Mouse (Mus musculus) hindbrain, embryonic 15.5 days (tissue): ENCODE measurements around the gene Dnm1. TPM values are rescaled to one million over a fixed set of nuclear protein-coding genes. Genes with fewer than 3 reads are reported as not detected.

Experiments used
- ATAC-seq: fragments of 200-750 bp; cut with Nextera tagmentation; 2 replicates; pipeline ENCODE4 v1.8.0; 2017; ENCODE audit warnings: low read depth, moderate number of reproducible peaks, moderate TSS enrichment; ENCODE audit not compliant: low FRiP score
- H3K27ac ChIP-seq: fragments of 300-500 bp; sonication (generic); replicated peaks from 2 replicates; pipeline ENCODE4 v1.5.1; 2015; ENCODE audit warnings: mild to moderate bottlenecking, inconsistent platforms
- H3K27me3 ChIP-seq: fragments of 300-500 bp; sonication (generic); 2 replicates; pipeline ENCODE4 v1.6.1; 2015; ENCODE audit warnings: control low read depth, inconsistent platforms
- H3K36me3 ChIP-seq: fragments of 300-500 bp; sonication (generic); 2 replicates; pipeline ENCODE4 v1.6.1; 2015; ENCODE audit warnings: control low read depth, inconsistent platforms
- H3K4me1 ChIP-seq: fragments of 300-500 bp; sonication (generic); replicated peaks from 2 replicates; pipeline ENCODE4 v1.6.1; 2015; ENCODE audit warnings: control low read depth, inconsistent platforms
- H3K4me2 ChIP-seq: fragments of 300-500 bp; sonication (generic); 2 replicates; pipeline ENCODE4 v1.6.1; 2015; ENCODE audit warnings: moderate library complexity, mild to moderate bottlenecking, inconsistent platforms
- H3K4me3 ChIP-seq: fragments of 300-500 bp; sonication (generic); 2 replicates; pipeline ENCODE4 v1.5.1; 2015; ENCODE audit warnings: mild to moderate bottlenecking, inconsistent platforms
- H3K9ac ChIP-seq: fragments of 300-500 bp; sonication (generic); 2 replicates; pipeline ENCODE4 v1.6.1; 2015; ENCODE audit warnings: inconsistent platforms
- H3K9me3 ChIP-seq: fragments of 300-500 bp; sonication (generic); 2 replicates; pipeline ENCODE4 v1.6.1; 2016; ENCODE audit warnings: control low read depth, inconsistent platforms
- WGBS: fragments of 180-500 bp; shearing (Covaris S2); methylation state at CpG from one replicate; pipeline ENCODE4 v1.1.7; 2015; 5-methylcytosine and 5-hydroxymethylcytosine counted together
- polyA plus RNA-seq: library from polyadenylated mRNA; unstranded; fragments of >200 nt; fragmentation: Nextera tagmentation; extraction: Ambion mirVana; gene quantifications from 2 replicates; pipeline ENCODE4 v1.2.1, GENCODE M21; 2015

The Dnm1 gene
- polyA plus RNA-seq, 1 experiment from 2014 or later = 86.0 TPM

DNA sequence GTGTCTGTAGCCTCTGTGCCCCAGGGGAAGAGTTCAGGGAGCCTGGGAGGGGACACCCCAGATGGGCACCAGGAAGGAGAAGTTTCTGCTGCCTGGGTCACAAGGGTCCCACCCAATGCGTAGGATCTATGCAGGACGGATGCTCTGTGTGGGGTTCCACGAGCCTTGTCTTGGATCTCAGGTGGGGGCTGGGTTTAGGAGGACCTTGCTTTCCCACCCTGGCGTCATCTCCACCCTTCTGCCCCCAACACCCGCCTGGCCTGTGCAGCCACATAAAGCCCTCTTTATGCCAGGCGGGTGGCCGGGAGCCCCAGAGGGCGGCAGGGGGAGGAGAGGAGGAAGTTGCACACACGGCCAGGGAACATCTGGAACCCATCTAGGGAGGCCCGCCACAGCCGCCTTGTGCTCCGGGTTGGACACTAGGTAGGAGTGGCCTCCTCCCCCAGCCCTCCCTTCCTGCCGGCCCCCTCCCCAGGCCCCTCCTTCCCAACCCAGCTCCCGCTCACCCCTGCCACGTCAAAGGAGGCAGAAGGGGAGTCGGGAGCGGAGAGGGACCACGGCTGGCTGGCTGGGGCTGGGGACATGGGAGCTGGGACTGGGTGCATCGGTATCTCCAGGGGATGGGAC, 35.2 kb downstream of the Dnm1 start:
- H3K9ac ChIP-seq = no peak overlapping the region
- peaks cover 25% of the 10 kb centered on the region for H3K4me1 ChIP-seq
- no peaks in the 10 kb centered on the region for H3K9me3 ChIP-seq
- H3K36me3 ChIP-seq = peaks cover 8% of the 10 kb centered on the region; the same call in 1 of the 2 replicates
- peaks cover 11% of the 10 kb centered on the region for H3K27me3 ChIP-seq
- 18% methylated on average over 17 of the region's 19 CpGs for WGBS
- no peak overlapping the region; the same call in 1 of the 2 replicates for H3K27ac ChIP-seq
- peak; percentile 39; the same call in 1 of the 2 replicates for ATAC-seq
- H3K4me3 ChIP-seq = 0 out of 2 replicates have a peak overlapping the region, but pooled peaks have one; percentile 4
- peak overlapping the region; percentile 43 for H3K4me2 ChIP-seq

DNA sequence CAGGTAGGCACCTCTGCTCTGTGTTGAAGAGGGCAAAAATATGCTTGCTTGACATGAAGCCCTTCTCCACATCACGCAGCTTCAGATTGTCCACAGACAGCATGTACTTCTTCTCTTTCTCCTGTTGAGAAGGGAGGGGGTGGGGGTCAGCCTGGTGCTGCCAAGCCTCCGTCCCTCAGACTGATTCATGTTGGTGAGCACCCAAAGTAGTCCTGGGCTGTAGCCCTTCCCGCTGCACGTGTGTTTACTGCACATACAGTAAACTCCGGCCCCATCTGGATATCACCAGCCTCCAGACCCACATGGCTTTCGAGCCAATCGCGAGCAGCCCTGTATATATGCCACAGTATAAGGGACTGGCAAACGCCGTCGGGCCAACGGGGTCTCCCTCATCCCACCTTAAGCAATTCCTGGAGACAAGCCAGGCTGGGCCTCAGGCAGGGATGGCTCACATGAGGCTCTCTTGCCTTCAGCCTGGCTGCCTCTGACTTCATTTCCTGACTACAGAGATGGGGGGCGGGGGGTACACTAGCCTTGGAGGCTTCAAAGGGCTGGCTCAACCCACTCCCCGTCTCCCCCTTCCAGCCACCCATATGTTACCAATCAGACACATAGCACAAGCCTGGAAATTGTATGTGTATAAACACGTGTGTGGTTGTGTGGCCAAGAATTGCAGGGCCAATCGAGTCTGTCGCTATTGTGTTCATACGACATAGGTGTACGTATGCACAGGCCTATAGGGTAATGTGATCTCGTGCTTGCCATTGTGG, 36.1 kb downstream of the Dnm1 start:
- Histone ChIP-seq H3K36me3 (peaks cover 8% of the 10 kb centered on the region; the same call in 1 of the 2 replicates), H3K9ac (no peak overlapping the region), H3K4me2 (no peak overlapping the region), H3K27ac (no peak overlapping the region; the same call in 1 of the 2 replicates), H3K4me3 (no peak overlapping the region), H3K9me3 (no peaks in the 10 kb centered on the region), H3K4me1 (peaks cover 22% of the 10 kb centered on the region), H3K27me3 (peaks cover 11% of the 10 kb centered on the region)
- WGBS = 69% methylated on average over 20 of the region's 20 CpGs
- no peak for ATAC-seq

DNA sequence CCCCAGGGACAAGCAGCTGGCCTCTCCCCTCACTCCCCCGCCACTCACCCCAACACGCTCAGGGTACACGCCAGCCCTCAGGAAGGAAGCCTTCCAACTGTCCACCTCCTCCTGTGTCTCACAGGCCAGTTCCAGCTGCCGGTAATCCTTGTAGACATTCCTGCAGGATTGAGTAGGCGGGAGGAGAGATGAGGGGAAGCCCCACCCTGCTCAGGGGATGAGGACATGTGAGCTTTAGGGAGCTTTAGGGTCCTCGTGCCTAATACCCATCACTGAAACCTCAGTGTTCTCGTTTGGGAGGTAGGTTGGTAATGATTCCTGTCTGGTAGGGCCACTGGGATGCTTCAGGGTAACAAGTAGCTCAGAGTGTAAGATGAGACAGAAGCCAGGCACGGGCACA, 37.4 kb downstream of the Dnm1 start:
- H3K36me3 ChIP-seq = peaks cover 11% of the 10 kb centered on the region
- H3K4me1 ChIP-seq = peaks cover 25% of the 10 kb centered on the region
- H3K4me2 ChIP-seq = no peak overlapping the region
- no peak overlapping the region for H3K27ac ChIP-seq
- peaks cover 11% of the 10 kb centered on the region for H3K27me3 ChIP-seq
- no peaks in the 10 kb centered on the region for H3K9me3 ChIP-seq
- H3K4me3 ChIP-seq = no peak overlapping the region
- ATAC-seq = no peak
- H3K9ac ChIP-seq = no peak overlapping the region
- WGBS = 37% methylated on average over 8 of the region's 8 CpGs

DNA sequence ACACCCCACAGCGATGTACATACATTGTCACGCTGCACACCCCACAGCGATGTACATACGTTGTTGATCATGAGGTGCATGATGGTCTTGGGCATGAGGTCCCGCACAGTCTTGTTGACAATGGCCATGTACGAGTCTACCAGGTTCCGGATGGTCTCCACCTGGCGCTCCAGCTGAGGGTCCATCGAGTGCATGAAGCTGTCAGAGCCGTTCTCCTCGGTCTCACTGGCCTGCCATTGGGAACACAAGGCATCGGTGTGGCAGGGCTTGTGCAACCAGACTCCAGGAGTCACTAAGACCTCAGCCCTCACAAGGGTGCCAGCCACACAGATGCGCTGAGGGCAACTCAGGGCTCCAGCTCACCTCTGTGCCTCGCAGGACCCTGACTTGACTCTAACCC, 38.3 kb downstream of the Dnm1 start:
- Histone ChIP-seq H3K27ac (no peak overlapping the region), H3K36me3 (peaks cover 17% of the 10 kb centered on the region), H3K4me2 (no peak overlapping the region), H3K4me3 (no peak overlapping the region), H3K27me3 (peaks cover 6% of the 10 kb centered on the region; the same call in 1 of the 2 replicates), H3K9ac (no peak overlapping the region), H3K9me3 (no peaks in the 10 kb centered on the region), H3K4me1 (peaks cover 27% of the 10 kb centered on the region)
- ATAC-seq = no peak
- 93% methylated on average over 14 of the region's 14 CpGs for WGBS

DNA sequence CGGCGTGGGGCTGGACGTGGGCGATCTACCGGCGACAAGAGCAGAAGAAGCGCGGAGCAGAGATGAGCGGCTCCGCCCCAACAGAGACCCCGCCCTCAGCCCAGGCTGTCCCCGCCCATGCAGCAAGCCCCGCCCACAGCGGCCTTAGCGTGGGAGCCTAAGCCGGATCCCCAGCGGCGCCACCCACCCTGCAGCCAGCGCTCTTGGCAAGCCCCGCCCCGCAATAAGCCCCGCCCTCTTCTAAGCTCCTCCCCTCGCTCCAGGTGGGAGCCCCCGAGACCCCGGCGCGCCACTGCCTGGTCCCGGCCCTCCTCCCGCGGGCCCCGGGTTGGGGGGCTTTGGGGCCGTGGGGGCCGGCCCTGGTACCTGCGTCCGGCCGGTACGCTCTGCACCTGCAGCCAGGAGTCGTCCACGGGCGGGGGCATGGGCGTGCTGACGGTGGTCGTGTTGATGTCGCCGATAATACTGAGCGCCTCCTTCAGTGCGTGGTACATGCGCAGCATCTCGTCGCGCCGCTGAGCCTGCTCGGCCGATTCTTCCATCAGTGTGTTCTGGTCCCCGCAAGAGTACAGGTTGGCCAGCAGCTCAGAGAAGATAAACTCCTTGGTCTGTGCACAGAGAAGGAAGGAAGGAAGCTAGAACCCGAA, 40.7 kb downstream of the Dnm1 start:
- WGBS = 4% methylated on average over 46 of the region's 56 CpGs
- Histone ChIP-seq H3K36me3 (peaks cover 32% of the 10 kb centered on the region), H3K4me3 (peak overlapping the region; percentile 47), H3K4me1 (peaks cover 19% of the 10 kb centered on the region), H3K27me3 (peaks cover 6% of the 10 kb centered on the region; the same call in 1 of the 2 replicates), H3K9me3 (no peaks in the 10 kb centered on the region), H3K4me2 (peak overlapping the region; percentile 93), H3K9ac (peak overlapping the region; percentile 49), H3K27ac (no peak overlapping the region)
- peak; percentile 53; the same call in 1 of the 2 replicates for ATAC-seq

DNA sequence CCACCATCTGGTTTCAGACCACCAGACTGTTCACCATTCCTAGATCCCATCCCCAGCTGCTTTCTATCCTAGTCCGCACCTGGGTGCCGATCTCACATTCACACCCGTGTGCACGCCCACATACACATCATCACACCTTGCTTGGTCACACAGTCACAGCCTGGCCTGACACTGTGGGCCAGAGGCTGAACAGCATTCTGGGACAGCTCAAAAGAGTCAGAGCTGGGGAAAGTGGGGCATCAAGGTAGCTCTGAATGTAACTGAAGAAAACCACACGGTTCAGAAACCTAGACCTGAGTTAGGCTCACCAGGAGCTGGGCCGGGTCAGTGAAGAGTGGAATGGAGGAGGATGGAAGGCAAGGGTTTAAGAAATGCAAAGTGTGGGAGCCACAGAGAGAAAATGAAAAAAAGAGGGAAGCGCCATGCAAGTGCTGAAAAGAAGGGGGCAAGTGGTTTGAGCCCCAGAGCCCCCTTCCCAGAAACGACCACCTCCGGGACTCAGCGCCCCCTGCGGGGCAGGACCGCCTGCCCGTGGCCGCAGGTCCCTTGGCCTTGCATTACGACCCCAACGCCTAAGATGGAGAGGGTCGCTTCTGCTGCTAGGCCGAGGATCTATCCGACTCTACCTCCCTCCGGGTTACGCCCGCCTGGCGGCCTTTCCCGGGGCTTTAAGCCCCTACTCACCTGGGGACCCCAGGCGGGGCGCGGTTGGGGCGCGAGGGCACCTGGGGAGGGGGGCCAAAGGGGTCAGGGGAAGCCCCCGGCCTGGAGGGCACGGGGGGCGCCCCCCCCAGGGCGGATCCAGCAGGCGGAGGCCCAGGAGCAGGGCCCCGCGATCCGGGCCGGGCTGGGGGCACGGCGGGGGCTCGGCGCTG, 41.5 kb downstream of the Dnm1 start:
- Histone ChIP-seq H3K27me3 (peaks cover 3% of the 10 kb centered on the region; the same call in 1 of the 2 replicates), H3K4me2 (peak overlapping the region; percentile 93), H3K4me1 (peaks cover 15% of the 10 kb centered on the region), H3K36me3 (peaks cover 35% of the 10 kb centered on the region), H3K9me3 (no peaks in the 10 kb centered on the region), H3K9ac (peak overlapping the region; percentile 49), H3K4me3 (peak overlapping the region; percentile 47), H3K27ac (no peak overlapping the region)
- WGBS = 11% methylated on average over 40 of the region's 42 CpGs
- ATAC-seq = no peak

DNA sequence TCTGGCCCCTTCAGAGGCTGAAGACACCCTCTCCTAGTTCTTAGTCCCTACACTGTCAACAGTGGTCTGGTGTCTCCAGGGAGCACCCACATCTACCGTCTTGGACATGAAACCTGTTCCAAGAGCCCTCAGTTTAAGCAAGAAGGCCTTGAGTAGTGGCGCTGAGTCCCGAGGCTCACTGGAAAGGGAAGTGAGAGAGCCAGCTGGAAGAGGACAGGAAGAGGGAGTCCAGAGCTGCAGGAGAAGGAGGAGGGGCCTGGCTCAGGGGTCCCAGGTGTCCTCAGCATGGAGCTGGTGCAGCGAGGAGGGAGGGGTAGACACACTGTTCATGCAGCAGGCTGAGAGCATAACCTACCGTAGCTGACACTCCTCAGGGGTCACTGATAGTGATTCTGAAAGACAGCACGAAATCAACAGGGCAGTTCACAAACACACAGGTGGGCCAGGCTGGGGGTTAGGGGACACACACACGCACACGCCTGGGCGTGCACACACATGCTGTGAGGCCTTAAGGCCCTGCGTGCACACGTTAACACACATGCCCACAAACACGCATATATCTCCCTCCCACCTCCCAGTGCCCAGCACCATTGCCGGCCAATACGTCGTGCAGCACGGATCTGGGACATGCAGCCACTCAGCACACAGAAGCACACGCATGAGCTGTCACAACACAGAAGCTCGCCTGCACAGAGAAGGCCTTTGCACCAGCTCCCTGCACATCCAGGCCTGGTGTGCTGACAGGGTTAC, 42.9 kb downstream of the Dnm1 start:
- 85% methylated on average over 18 of the region's 18 CpGs for WGBS
- H3K27me3 ChIP-seq = peaks cover 3% of the 10 kb centered on the region; the same call in 1 of the 2 replicates
- ATAC-seq = no peak
- H3K4me1 ChIP-seq = peaks cover 15% of the 10 kb centered on the region
- no peak overlapping the region for H3K27ac ChIP-seq
- H3K4me3 ChIP-seq = no peak overlapping the region
- H3K4me2 ChIP-seq = no peak overlapping the region
- no peaks in the 10 kb centered on the region for H3K9me3 ChIP-seq
- H3K9ac ChIP-seq = no peak overlapping the region
- peaks cover 45% of the 10 kb centered on the region for H3K36me3 ChIP-seq

DNA sequence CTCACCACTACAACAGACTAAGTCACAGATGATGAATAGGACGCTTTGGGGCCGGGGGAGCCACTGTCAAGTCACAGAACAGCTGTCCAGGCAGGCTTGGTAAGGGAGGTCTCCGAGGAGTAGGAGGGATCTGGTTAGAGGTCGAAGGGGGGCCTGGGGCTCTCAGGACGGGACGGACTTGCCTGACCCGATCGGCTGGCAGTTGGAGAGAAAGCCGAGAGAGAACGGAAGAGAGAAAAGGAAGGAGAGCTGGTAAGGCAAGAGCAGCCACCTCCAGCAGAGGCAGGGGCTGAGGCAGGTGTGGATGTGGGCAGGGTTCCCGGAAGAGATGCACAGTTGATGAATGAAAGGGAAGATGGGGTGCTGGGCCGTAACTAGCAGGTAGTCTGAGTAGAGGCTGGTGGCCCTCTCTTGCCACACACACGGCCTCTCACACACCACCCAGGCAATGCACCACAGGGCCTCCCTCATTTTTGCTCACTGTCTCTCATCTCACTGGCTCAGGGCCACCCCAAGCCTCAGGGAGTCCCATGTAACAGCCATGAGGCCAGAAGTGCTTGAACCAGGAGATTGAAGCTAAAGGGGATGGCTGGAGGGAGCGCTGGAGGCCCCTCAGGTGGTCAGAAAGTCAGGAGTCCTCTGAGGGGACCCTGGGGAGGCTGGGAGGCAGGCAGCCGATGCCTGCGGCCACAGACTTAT, 44.1 kb downstream of the Dnm1 start:
- H3K4me3 ChIP-seq = no peak overlapping the region
- H3K9ac ChIP-seq = no peak overlapping the region
- no peaks in the 10 kb centered on the region for H3K9me3 ChIP-seq
- 88% methylated on average over 16 of the region's 16 CpGs for WGBS
- peaks cover 52% of the 10 kb centered on the region for H3K36me3 ChIP-seq
- H3K4me2 ChIP-seq = no peak overlapping the region
- H3K27ac ChIP-seq = no peak overlapping the region
- peaks cover 15% of the 10 kb centered on the region for H3K4me1 ChIP-seq
- no peak for ATAC-seq
- H3K27me3 ChIP-seq = no peaks in the 10 kb centered on the region

DNA sequence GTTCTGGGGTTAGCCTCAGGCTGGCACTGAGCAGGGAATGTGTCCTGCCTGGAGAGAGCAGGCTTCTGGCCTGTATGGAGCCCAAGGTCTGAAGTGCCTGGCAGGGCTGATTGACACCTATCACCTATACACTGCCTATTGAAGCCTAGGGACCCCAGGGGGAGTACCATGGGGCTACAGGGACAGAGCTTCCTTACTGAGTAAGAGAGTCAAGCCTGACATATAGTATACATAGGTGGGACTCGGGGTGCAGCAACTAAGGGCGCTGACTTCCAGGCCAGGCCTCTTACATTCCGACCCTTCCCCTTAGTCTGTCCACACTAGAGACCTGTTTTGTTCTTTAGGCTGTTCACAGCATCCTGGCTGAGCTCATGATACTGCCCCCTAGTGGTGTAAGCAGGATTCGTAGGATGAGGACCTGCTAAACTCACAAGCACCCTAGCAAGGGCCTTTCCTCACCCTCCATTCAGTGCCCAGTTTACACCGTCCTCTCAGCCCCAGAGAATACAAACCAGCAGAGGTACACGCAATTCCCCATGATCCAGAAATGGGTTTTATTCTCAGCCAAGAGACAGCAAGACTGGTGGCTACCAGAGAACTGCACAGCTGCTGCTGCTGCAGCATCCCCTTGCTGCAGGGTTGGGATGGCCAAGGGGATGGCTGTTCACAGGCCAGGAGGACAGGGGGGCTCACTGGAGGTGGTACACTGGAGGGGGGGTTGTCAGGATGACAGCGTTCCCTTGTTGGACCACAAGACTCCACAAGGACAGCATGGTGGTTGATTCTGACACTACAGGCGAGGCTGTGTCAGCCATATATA, 45.0 kb downstream of the Dnm1 start:
- H3K9ac ChIP-seq = no peak overlapping the region
- H3K4me2 ChIP-seq = no peak overlapping the region
- peaks cover 61% of the 10 kb centered on the region for H3K36me3 ChIP-seq
- H3K27me3 ChIP-seq = no peaks in the 10 kb centered on the region
- 48% methylated on average over 8 of the region's 8 CpGs for WGBS
- peaks cover 15% of the 10 kb centered on the region for H3K4me1 ChIP-seq
- no peaks in the 10 kb centered on the region for H3K9me3 ChIP-seq
- H3K4me3 ChIP-seq = no peak overlapping the region
- no peak for ATAC-seq
- no peak overlapping the region for H3K27ac ChIP-seq

DNA sequence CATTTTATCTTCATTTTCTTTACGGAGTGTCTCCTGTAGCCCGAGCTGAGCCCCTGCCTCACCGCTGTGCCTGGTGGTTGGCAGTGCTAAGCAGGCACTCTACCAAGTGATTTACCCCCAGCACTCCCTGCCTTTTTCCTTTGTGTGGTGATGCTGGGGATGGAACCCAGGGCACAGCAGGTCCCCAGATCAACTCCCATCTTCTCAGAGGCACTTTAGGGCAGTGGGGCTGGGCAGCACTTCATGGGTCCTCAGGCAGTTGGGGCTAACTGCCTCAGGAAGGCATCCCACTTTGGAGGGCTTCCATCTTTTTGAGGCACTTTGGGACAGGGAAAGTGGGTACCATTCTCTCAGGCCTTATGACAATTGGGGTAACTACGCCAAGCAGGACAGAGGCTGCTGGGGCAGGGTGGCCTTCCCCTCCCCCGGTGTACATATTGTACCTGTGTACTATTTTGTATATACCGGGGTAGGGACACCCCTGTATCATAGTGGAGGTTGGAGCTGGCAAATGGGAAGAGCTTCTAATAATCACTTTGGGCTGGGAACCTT, 45.8 kb downstream of the Dnm1 start:
- Histone ChIP-seq H3K4me3 (no peak overlapping the region), H3K9me3 (no peaks in the 10 kb centered on the region), H3K9ac (no peak overlapping the region), H3K36me3 (peaks cover 69% of the 10 kb centered on the region), H3K4me1 (peaks cover 13% of the 10 kb centered on the region), H3K4me2 (no peak overlapping the region), H3K27me3 (no peaks in the 10 kb centered on the region), H3K27ac (no peak overlapping the region)
- no peak for ATAC-seq
- 86% methylated on average over 6 of the region's 6 CpGs for WGBS
